Mouse (Mus musculus): Measurements from ENCODE around the gene Cited1.
"Not testable (repeated sequence)": the region's sequence is repeated elsewhere in the genome, so short reads cannot be mapped to it uniquely, and the experiment has no call there.

The Cited1 gene

DNA sequence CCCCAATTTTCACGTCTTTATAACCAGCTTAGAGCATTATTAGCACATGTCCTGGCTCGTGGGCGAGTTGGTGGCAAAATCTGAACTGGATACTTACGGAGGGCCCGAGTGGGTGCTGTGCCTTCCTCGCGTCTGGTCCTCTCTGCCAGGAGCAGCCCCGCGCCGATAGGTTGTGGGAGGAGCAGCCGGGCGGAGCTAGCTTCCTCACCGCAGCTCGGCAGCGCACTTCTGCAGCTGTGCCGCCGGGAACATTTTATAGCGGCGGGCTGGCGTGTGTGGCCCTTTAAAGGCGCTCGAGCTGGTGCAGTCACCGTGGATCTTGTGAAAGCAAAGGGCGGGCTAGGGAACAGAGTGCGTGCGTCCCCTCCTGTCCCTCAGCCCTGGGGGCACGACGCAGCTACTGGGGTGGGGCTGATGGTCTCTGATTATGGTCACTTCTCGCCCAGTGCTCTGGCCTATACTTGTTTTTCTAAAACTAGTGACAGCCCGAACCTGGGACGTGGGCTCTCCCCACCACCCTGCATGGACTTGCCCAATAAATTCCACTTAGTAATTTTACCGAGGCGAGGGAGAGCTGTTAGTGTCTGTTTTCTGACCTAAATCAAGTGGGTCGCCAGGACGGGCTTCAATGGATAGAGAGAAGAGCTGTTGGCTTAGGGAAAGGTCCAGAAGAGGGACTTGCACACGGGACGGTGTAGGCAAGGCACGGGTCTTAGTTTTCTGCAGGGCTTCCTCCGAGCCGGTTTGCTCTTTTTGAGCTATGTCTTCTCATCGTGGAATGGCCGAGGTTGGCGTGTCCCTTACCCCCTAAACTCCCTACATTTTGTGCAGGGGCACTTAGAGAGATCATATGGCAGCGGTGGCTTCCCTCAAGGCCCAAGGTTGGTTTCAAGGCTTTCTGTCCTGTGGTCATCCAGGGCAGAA, at the start of gene Cited1:
Gene Cited1, minus strand, starts transcription at position 245 of the 924 bp plus-strand sequence.
- DNase-seq (ENCODE audit: low spot score in 2 of 2) = peak; percentile 14 to 25

DNA sequence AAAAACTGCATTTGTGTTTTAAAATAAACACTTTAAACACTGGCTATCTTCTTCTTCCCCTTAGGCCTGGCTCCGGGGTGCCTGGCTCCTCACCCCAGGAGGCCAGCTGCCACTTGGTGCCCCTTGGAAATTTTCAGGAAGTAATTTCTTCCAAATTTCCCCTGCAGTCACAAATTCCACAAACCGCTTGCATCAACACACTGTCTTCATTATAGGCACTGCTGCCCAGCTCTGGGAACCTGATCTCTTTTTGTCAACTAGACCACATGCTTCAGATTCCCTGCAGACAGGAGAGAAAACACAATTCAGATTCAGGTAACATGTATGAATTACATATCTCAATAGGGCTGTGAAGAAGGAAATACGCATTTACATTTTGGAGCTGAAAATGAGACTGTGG, 32.9 kb upstream of the Cited1 start:
- no peak for DNase-seq (ENCODE audit: low spot score in 2 of 2)

DNA sequence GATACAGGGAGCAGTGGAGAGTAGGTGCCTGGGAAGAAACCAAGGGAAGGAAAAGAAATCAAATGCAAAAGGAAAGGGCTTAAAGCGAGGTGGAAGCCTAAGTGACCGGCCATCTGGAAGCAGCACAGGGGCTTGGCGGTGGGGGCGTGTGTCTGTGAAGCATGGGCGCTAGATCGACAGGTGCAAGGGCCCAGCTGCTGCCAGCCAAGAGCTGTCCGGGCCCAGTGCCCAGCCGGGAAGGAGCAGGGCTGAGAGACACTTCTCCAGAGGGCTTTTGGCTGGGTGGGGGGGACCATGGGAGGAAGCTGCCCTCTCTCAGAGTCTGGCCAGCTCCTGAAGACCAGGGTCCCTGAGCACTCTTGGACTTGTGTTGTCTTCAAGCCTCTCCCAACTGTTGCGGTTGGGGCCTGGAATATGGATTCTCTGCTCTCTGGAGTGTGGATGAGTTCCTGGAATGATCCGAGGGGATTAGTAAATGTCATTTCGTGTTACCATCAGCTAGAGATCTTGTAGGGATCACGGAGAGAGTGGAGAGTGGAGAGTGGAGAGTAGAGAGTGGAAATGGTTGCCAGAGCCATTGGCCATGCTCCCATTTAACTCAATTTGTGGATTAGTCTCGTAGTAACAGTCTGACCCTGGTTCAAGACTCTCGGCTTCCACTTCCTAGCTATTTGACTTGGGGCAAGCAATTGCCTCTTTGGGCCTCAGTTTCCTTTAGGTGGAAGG, 10.8 kb upstream of the Cited1 start:
- no peak for DNase-seq (ENCODE audit: low spot score in 2 of 2)

DNA sequence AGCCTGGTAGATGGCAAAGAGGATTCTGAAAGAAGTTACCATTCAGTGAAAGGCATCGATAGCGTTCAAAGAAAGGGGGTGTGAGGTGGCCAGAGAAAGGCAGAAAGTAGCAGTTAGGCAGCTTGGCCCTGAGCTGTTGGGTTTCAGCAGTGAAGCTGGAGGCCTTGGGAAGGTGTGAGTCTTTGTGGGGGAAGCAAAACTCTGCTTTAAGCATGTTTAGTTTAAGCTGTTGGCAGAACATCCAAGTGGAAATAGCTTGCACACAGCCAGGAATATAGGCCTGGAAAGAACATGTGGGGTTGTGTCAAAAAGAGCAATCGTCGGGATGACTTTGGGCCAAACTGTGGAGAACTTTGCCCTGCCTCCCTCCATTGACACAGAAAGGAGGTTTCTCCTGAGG, 7.8 kb upstream of the Cited1 start:
- DNase-seq (ENCODE audit: low spot score in 2 of 2) = no peak

DNA sequence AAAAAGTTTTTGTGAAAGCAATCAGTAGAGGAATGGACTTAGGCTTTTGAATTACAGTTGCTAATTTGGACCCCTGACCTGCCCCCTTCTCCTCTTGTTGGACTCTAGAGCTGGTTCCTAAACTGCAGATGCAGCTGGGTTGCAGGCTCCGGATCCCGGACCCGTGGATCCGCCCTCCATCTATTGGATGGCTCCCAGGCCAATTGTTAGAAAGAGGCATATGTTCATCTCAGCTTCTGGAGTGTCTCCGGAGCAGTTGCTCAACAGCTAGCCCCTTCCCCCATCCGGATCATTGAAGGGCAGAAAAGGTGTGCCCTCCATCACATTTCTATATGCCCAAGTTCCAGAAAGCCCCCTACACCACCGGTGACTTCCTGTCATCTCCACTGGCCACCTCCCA, 1.9 kb upstream of the Cited1 start:
- DNase-seq (ENCODE audit: low spot score in 2 of 2) = no peak

DNA sequence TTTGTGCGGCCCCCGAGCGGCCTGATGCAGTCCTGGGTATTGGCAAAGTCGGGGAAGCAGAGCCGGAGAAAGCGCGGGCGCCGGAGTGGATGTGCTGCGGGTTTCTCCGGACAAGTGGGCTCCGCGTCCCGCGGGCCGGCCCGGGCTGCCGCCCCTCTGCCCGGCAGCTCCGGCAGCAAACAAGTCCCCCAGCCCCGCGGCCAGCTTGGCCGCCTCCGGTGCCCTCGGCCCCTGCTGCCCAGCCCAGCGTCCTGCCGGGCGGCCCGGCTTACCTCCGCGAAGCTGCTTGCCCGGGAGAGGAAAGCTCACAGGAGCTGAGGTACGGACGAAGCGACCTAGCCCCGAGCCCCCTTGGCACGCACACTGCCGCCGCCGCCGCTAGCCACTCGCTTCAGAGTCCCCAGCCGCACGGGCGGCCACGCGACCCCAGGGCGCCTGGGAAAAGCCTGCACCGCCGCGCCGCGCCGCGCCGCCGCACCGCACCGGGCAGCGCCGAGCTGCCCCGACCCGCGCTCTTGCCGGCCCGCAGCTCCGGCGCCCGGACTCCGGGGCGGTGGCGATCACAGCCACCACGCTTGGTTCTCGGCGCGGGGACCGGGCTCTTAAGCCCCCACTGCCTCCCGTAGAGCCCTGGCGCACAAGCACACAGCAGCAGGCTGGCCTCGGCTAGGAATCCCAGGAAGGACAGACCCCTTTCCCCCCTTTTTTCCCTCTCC, 602 bp downstream of the Cited1 start:
- DNase-seq (ENCODE audit: low spot score in 2 of 2) = peak in 1 of 2 experiments; percentile 11

DNA sequence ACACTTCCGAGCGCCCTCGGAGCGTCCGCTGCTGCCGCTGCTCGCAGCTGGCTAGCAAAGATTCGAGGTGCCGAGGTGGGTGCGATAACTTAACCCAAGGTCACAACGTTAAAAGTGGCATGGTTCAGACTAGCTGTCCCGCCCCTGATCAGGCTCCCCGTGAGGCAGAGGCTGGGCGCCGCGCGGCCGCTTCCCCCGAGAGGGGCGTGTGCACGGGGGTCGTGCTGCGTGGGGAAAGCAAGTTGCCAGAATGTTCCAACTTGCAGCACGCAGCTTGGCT, 1.1 kb downstream of the Cited1 start:
- DNase-seq (ENCODE audit: low spot score in 2 of 2) = no peak

DNA sequence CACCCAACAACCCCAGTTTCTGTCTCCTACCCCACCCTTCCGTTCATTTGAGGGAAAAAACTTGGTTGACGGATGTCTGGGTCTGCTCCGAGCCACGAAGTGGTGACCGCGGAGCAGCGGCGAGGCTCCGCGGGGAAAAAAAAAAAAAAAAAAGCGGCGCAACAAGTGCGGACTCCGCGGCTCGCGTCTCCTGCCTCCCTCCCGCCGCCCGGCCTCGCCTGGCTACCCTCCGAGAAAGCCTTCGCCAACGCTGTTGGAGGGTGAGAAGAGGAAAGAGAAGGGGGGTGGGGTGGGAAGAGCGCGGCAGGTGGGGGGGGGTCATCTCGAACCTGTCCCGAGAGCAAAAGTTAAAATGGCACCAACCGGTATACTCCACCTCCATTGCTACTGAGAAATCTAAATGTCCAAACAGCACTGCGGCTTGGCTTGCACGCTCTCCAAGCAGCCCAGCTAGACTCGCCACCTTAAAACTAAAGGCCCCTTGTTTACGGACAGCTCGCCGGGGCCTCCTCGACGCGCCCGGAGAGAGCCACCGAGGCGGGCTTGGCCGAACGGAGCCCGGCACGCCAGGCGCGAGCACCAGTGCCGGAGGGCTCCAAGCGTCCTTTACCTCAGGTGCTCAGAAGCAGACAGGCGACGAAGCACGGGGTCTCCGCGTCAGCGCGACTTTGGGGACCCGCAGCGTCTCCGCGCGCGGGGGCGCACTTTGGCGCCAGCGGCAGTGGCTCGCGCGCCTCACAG, 1.7 kb downstream of the Cited1 start:
- DNase-seq (ENCODE audit: low spot score in 2 of 2) = no peak

DNA sequence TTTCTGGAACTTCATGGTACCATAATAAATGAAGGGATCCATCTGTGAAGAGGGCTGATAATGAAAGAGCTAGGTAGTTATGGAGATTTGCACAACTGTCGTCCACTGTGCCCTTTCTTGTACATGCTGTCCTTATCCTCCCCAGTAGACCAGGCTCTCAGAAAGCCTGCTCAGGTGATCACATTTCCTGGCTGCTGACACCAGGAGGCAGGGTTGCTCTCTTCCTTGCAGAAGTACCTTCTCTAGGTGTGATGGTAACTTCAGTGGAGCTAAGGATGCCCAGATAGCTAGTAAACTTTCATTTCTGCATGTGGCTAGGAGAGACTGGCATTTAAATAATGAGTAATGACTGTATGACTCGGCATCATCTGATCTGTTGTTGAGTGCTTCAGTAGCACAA, 7.6 kb downstream of the Cited1 start:
- no peak for DNase-seq (ENCODE audit: low spot score in 2 of 2)

DNA sequence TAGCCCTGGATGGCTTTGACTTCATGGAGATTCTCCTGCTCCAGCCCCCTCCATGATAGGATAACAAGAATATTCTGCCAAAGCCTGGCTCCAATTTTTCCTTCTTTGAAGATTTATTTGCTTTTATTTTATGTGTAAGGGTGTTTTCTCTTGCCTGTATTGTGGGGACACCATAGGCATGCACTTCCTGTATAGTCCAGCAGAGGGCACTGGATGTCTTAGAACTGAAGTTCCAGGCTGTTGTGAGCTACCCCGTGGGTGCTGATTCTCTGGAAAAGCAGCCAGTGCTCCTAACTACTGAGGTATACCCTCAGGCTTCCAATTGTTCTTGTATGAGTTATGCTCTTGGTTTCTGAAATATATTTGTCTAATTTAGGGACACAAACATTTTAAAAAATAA, 32.9 kb downstream of the Cited1 start:
- peak in 1 of 2 experiments; percentile 20 for DNase-seq (ENCODE audit: low spot score in 2 of 2)

DNA sequence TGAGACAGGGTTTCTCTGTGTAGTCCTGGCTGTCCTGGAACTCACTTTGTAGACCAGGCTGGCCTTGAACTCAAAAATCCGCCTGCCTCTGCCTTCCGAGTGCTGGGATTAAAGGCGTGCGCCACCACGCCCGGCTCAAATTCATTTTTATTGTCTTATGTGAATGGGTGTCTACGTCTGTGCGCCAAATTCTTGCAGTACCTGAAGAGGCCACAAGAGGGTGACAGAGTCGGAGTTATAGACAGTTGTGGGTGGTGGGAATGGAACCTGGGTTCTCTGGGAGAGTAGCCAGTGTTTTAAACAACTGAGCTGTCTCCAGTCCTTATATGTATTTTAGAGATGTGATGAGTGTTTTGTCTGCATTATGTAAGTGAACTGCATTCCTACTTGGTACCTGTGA, 36.6 kb downstream of the Cited1 start:
- DNase-seq (ENCODE audit: low spot score in 2 of 2) = not testable (repeated sequence)

All from urinary bladder, postnatal 36 days (tissue).